Mouse (Mus musculus) spleen, postnatal 36 days (tissue): ENCODE data around the gene Mars.
A peak's percentile ranks its signal among the peaks of the same experiment; 100 is the strongest.

ENCODE experiments used
- DNase-seq, 2 experiments: peaks; one replicate each; pipeline ENCODE4 v3.0.0; 2022; ENCODE audit warnings: low spot score in 2 of 2, mixed read lengths in 1 of 2

The Mars gene

DNA sequence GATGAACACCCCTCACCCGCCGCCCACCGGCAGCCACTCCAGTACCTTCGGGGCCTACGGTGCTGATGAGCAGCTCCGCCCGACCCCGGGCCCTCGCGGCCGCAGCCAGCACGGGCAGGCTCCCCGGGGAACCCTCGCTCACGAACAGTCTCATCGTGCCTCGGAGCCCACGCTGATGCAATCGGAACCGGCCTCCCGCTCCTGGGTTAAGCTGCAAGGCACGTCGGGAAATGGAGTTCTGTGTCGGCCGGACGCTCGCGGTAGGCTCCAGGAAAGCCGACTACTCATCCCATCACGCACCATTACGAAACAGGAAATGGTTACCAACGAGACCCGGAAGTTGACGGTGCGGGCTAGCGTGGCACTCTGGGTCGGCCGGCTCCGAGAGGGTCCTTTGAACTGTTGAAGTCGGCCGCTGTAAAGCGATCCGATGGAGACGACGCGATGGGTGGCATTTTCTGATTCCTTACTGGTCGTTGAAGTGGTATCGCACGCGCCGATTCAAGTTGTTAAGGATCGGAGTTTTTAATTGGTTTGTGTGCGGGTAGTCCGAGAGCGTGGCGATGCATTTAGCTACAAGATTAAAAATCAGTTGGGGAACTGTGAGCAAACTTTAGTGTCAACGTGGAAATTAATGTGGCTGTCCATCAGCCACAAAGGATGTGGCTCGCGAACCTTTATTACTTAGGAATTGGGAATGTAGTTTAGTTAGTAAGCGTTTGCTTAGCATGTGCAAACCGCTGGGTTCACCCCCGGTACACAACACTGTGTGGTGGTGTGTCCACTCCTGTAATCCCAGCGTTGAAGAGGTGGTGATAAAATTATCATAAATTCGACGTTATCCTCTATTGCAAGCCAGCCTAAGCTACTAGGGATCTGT is at the start of gene Mars:
Gene Mars (minus strand): TSS at position 311 of the 880 bp plus-strand sequence.
- peak; percentile 96 to 97 for DNase-seq

GRCm38 (mm10) chr10:127360714-127361113 is 49.1 kb upstream of the Mars start:
- no peak for DNase-seq

DNA sequence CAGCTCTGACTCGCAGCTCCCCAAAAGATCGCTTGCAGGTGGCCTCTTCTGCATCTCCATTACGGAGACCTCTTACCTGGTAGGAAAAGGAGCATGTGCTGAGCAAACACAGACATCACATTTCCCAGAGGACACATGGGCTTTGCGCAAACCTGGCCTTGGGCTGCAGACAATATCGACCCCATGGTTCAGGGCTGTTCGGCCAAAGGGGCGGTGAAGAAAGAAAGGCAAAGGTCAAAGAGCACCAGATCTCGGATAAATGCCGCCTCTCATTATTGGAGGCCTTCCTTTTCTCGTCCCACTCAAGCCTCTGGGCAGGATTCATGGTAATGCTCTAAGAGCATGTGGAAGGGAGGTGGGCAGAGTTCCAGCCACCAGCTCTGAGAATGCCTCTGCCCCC is 43.8 kb upstream of the Mars start:
- DNase-seq, result no peak

DNA sequence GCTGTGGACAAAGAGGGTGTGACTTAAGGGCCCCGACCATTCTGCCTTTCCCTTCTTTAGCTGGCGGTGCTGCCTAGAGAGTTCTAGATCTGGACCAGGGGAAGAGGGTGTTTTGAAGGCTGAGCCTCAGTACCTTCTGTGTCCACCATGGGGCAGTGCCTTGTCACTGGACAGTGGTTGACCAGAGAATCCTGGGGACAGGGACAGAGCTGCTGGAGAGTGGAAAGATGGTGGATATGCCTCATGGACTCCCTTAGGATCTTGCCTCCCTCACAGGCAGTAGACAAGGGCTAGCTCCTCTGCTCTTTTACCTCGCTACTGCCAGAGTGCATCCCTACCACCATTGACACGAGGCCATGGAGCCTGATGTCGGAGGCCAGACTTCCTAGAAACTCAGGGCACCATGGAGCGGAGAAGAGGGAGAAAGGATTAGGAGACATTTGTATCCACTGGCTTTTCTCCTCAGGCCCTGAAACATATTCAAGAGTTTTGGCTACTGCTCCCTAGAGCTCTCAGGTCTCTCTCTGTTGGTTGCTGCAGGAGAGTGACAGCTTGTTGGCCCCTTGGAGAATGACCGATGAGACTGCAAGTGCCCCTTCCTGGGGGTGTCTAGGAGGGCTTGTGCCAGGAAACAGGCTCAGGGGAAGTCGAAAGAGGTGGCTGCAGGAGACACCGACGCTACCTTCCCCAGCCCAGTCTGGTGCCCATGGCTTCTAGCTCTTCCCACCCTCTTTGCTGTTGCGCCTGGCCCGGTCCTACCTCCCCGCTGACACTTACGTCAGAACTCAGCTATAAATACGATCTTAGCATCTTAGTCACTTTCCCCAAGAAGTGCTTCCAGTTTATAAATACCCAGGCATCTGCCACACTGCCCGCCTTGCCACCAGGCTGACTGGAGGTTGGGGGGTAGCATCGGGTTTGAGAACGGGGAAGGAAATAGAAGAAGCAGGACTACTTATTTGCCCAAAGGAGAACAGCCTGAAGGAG is 42.6 kb upstream of the Mars start, which contains the start of gene Inhbe:
Gene Inhbe (minus strand): TSS at position 503 of the 987 bp plus-strand sequence.
- no peak for DNase-seq

GRCm38 (mm10) chr10:127352766-127353165 is 41.2 kb upstream of the Mars start:
- DNase-seq, result no peak

- no peak for DNase-seq
Measured at GRCm38 (mm10) chr10:127352187-127352586, 40.6 kb upstream of the Mars start.

DNA sequence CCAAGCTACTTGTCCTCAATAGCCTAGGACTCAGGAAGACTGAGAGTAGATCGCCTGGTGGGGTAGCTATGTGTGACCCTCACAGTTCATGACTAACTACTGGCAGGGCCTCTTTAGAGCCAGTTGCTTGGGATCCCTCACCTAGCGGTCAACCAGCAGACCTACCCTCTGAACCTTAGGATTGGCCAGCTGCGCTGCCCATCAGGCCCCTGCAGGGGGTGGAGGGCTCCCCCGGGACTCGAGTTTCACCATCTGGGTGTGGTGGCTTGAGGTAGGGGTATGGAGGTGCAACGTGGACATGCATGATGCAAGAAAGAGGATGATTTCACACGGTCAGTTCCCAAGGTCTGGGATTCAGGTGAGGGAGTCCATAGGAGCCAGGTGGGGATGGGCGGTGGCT is 40.1 kb upstream of the Mars start:
- DNase-seq, result no peak

DNA sequence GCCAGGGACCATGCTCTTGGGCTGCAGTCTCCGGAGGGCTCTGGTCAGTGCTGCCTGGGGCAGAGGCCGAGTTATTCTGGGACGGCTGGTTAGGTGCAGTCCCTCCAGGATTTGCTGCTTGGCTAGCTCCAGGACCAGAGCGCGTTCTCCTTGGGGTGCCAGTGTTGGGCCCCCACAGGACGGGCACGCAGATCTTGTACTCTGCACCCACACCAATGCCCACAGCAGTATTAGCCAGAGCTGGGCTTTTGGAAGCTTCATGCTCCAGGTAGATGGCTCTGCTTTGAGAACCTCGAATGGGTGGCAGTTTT is 39.7 kb upstream of the Mars start:
- no peak for DNase-seq

DNA sequence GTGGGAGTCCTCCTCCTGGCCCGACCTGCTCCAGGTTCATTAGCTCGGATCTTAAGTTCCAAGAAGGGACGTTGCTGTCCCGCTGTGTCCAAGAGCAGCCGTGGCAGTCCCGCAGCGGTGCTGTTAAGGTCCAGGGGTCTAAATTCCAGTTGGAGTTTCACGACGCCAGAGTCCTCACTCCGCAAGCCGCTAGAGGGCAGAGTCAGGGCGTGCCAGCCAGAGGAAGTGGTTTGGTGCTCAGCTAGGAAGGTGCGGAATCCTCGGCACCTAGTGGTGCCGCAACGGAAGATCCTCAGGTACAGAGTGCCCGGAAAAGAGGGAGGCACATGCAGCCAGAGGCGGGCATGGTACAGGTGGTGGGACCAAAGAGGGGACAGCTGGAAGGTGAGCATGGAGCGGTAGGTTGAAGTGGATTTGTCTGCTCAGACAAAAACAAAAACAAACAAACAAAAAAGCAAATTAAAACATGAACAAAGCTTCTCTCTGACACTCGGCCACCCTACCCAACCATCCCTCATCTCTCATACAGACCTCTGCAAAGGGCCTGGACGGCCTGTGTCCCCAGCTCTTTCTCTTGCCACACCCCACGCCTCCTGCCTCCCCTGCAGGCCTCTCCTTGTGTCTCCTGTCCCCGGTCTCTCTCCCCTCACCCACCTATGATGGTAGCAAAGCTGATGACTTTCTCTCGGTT is 39.2 kb upstream of the Mars start:
- peak; percentile 53 for DNase-seq

- DNase-seq, result no peak
Measured at GRCm38 (mm10) chr10:127349810-127350209, 38.2 kb upstream of the Mars start.

DNA sequence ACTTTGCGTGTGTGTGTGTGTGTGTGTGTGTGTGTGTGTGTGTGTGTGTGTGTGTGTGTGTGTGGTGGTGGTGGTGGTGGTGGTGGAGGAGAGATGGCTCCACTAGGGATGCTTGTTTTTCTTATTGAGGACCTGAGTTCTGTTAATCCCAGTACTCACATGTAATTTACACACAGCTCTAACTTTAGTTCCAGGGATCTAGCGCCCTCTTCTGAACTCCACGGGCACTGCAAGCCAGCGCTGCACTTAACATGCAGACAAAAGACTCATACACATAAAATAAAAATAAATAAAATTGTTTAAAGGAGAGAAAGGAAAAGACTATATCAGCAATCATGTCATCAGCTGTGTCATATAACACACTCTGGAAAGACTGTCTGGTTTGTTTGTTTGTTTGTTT is 37.4 kb upstream of the Mars start:
- DNase-seq, result no peak

DNA sequence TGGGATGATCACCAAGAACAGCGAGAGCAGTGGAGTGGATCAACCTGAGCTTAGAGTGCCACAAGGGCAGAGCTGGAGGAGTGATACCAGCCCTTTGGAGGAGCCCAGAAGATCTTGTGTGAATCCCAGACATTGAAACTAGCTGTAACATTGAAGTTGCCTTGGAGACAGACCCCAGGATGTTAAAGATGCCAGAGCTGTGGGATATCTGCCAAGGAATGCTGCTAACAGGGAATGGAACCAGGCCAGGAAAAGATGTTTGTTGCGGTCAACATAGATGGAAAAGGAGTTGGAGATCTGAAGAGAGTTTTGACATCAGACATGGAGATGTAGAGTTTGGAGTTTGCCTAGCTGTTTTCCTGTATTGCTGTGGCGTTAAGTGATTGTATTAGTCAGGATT is 34.6 kb upstream of the Mars start:
- no peak for DNase-seq

GRCm38 (mm10) chr10:127343029-127343428 is 31.4 kb upstream of the Mars start:
- DNase-seq, result no peak

DNA sequence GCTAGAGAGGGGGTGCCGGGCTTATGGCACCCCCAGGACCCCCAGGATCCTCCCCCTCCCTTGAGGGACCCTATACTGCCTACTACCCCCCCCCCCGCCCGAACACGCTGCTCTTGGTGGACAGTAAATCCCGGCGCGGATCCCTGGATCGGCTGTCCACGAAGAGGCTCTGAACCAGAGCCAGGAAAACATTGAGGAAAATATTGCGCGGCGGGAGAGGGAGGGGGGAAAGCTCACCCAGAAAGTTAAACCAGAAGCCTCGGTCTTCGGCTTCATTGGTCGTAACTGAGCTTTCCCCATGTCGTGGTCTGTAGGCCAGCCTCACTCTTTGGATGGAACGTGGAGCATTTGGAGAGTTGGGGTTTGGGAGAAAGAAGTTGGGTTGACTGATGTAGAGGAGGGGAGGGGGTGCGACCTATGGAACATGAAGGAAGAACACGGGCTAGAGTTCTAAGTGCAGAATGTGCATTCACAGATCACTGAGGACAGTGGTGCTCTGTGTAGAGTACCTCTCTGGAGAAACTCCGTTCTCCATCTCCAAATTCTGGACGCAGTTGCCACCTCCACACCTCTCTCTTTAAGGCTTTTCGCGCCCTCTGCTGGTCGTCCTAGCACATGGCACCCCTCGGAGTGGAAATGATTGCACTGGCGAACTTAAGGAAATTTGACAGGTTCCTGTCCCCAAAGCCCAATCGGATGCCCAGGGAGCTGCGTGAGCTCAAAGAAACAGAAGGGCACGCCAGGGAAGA is 30.5 kb upstream of the Mars start, which contains the start of gene Gli1:
Gene Gli1 (minus strand): TSS at position 84 of the 749 bp plus-strand sequence.
- DNase-seq, result peak; percentile 61 to 75

DNA sequence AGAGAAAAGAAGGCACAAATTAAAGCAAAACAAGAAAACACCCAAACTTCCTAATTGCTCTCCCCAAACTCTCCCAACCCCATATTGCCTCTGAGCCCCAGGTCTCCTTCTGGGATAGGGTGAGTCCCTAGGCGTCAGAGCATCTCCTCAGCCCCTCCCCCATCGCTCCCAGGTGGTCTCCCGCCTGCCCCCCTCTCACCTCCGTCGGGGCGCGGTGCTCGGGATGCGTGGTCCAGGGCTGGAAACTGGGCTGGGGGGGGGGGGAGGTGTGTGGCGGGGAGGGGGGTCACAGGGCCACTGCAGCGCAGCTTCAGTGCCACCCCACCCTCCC is 29.7 kb upstream of the Mars start:
- no peak for DNase-seq

DNA sequence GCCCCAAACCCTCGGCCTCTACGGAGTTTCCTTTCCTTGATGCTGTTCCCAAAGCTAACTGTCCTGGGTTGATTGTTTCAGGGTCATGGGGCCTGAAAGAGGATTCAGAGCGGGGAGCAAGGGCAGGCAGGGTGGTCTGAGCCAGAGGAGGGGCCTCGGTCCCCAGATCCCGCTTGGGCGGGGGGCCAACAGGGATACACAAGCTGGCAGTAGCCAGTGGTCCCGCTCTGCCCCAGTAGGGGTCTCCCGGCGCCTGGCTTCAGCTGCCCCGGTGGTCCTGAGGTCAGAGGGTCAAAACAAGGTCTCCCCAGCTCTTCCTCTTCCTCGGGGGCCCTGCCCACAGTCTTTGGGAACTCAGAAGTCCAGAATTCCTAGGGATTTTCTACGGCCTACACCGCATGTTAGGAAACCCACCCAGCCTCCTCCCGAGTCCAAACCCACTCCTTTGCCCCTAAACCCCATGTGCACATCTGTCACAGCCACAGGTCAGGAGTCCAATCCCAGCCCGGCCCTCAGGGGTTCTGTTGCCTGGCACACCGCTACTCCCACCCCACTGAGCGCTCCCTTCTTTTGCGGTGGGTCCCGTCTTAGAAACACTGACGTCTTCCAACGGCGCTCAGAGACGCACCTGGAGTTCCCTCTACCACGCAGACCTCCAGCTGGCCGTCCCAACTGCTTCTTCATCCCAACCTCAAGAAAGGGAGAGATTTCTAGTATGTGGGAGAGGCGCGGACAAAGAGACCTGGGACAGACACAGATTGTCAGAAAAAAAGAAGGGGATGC is 29.2 kb upstream of the Mars start:
- no peak for DNase-seq

GRCm38 (mm10) chr10:127339683-127340576 is 28.3 kb upstream of the Mars start:
- no peak for DNase-seq

DNA sequence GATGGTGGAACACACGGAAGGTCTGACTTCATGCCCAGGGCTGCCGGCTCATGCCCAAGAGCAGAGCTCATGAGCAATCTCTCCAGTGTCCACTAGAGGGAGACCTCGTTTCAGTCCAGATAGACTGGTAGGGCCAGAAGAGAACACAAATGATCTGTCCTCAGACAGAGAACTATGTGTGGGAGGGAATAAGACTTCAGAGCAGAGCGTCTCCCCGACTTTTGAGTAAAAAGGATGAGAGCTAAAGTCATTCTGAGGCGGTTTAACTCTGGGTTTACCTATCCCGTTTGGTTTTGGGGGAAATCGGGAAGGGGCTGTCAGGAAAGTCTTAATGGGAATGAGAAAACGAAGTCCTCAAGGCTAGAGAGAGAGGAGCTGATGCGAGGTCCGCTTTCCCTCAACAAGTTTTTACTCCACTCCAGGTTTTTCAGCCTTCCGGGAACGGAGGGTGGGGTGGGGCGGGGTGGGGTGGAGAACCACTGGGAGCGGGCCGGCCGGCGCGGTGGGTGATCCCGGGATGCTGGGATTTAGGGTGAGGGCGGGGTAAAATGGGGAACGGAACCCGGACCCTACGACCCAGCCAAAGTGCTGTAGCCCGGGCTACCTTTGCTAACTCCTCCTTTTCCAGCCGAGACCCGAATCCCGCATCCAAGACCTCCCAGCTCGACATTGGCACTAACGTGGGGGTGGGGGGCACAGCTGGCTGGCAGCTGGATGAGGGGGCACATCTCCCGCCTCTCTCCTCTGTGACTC is 27.5 kb upstream of the Mars start:
- DNase-seq, result peak; percentile 83 to 84
